Mouse (Mus musculus): ENCODE results near the gene Slit1. TPM values are rescaled to one million over a fixed set of nuclear protein-coding genes. Genes with fewer than 3 reads are reported as not detected.

Gene Slit1
- polyA plus RNA-seq, 1 experiment from 2014 or later = 18.0 TPM

GRCm38 (mm10) chr19:41660294-41660998, 83.0 kb downstream of the Slit1 start:
- 74% methylated on average over 17 of the region's 17 CpGs for WGBS
- DNase-seq (ENCODE audit: low spot score) = no peak
- Histone ChIP-seq H3K27ac (no peak overlapping the region; the same call in 1 of the 2 replicates), H3K4me1 (replicated peaks) (peaks cover 81% of the 10 kb centered on the region), H3K27me3 (ENCODE audit: insufficient read depth, poor library complexity, severe bottlenecking) (peaks cover 99% of the 10 kb centered on the region), H3K36me3 (no peaks in the 10 kb centered on the region), H3K4me3 (no peak overlapping the region), H3K9me3 (no peaks in the 10 kb centered on the region)

- no peak for DNase-seq (ENCODE audit: low spot score)
- H3K9me3 ChIP-seq = no peaks in the 10 kb centered on the region
- peaks cover 83% of the 10 kb centered on the region for H3K4me1 ChIP-seq (replicated peaks)
- peaks cover 99% of the 10 kb centered on the region for H3K27me3 ChIP-seq (ENCODE audit: insufficient read depth, poor library complexity, severe bottlenecking)
- no peak overlapping the region for H3K4me3 ChIP-seq
- WGBS = 18% methylated on average over 9 of the region's 9 CpGs
- H3K36me3 ChIP-seq = no peaks in the 10 kb centered on the region
- H3K27ac ChIP-seq = 0 out of 2 replicates have a peak overlapping the region, but pooled peaks have one; percentile 40
Observed at GRCm38 (mm10) chr19:41657446-41657845, 86.0 kb downstream of the Slit1 start.

GRCm38 (mm10) chr19:41656671-41657070, 86.8 kb downstream of the Slit1 start:
- Histone ChIP-seq H3K27ac (no peak overlapping the region), H3K27me3 (ENCODE audit: insufficient read depth, poor library complexity, severe bottlenecking) (peaks cover 95% of the 10 kb centered on the region), H3K9me3 (no peaks in the 10 kb centered on the region), H3K36me3 (no peaks in the 10 kb centered on the region), H3K4me1 (replicated peaks) (peaks cover 88% of the 10 kb centered on the region), H3K4me3 (no peak overlapping the region)
- 77% methylated on average over 14 of the region's 14 CpGs for WGBS
- DNase-seq (ENCODE audit: low spot score) = no peak

- Histone ChIP-seq H3K27ac (peak overlapping the region; percentile 70), H3K36me3 (no peaks in the 10 kb centered on the region), H3K4me3 (no peak overlapping the region), H3K4me1 (replicated peaks) (peaks cover 88% of the 10 kb centered on the region), H3K27me3 (ENCODE audit: insufficient read depth, poor library complexity, severe bottlenecking) (peaks cover 95% of the 10 kb centered on the region), H3K9me3 (no peaks in the 10 kb centered on the region)
- DNase-seq (ENCODE audit: low spot score) = peak; percentile 87
- 5% methylated on average over 9 of the region's 9 CpGs for WGBS
Observed at GRCm38 (mm10) chr19:41655970-41656369, 87.5 kb downstream of the Slit1 start.

- H3K36me3 ChIP-seq = no peaks in the 10 kb centered on the region
- H3K4me1 ChIP-seq (replicated peaks) = peaks cover 89% of the 10 kb centered on the region
- no peaks in the 10 kb centered on the region for H3K9me3 ChIP-seq
- peaks cover 95% of the 10 kb centered on the region for H3K27me3 ChIP-seq (ENCODE audit: insufficient read depth, poor library complexity, severe bottlenecking)
- H3K4me3 ChIP-seq = no peak overlapping the region
- no peak for DNase-seq (ENCODE audit: low spot score)
- WGBS = 14% methylated on average over 6 of the region's 6 CpGs
- peak overlapping the region; percentile 70 for H3K27ac ChIP-seq
Observed at GRCm38 (mm10) chr19:41655089-41655783, 88.2 kb downstream of the Slit1 start.

- Histone ChIP-seq H3K4me3 (no peak overlapping the region), H3K4me1 (replicated peaks) (peaks cover 90% of the 10 kb centered on the region), H3K9me3 (no peaks in the 10 kb centered on the region), H3K27ac (peak overlapping the region; percentile 72; the same call in 1 of the 2 replicates), H3K27me3 (ENCODE audit: insufficient read depth, poor library complexity, severe bottlenecking) (peaks cover 93% of the 10 kb centered on the region), H3K36me3 (peaks cover 15% of the 10 kb centered on the region)
- WGBS = 24% methylated on average over 10 of the region's 10 CpGs
- peak; percentile 47 for DNase-seq (ENCODE audit: low spot score)
Observed at GRCm38 (mm10) chr19:41651967-41652366, 91.5 kb downstream of the Slit1 start.

- H3K36me3 ChIP-seq = peaks cover 32% of the 10 kb centered on the region
- WGBS = 46% methylated on average over 10 of the region's 10 CpGs
- no peaks in the 10 kb centered on the region for H3K9me3 ChIP-seq
- no peak overlapping the region for H3K4me3 ChIP-seq
- no peak for DNase-seq (ENCODE audit: low spot score)
- peaks cover 78% of the 10 kb centered on the region for H3K27me3 ChIP-seq (ENCODE audit: insufficient read depth, poor library complexity, severe bottlenecking)
- H3K4me1 ChIP-seq (replicated peaks) = peaks cover 65% of the 10 kb centered on the region
- H3K27ac ChIP-seq = peak overlapping the region; percentile 50; the same call in 1 of the 2 replicates
Observed at GRCm38 (mm10) chr19:41649394-41649793, 94.1 kb downstream of the Slit1 start.

- Histone ChIP-seq H3K27ac (no peak overlapping the region), H3K36me3 (peaks cover 36% of the 10 kb centered on the region), H3K4me1 (replicated peaks) (peaks cover 42% of the 10 kb centered on the region), H3K9me3 (no peaks in the 10 kb centered on the region), H3K4me3 (no peak overlapping the region), H3K27me3 (ENCODE audit: insufficient read depth, poor library complexity, severe bottlenecking) (peaks cover 64% of the 10 kb centered on the region)
- 47% methylated on average over 16 of the region's 16 CpGs for WGBS
- peak; percentile 76 for DNase-seq (ENCODE audit: low spot score)
Observed at GRCm38 (mm10) chr19:41646947-41647631, 96.4 kb downstream of the Slit1 start.

GRCm38 (mm10) chr19:41643010-41643409, 100.5 kb downstream of the Slit1 start:
- H3K9me3 ChIP-seq = no peaks in the 10 kb centered on the region
- H3K27ac ChIP-seq = no peak overlapping the region
- H3K4me1 ChIP-seq (replicated peaks) = peaks cover 2% of the 10 kb centered on the region; the same call in 1 of the 2 replicates
- peaks cover 24% of the 10 kb centered on the region for H3K27me3 ChIP-seq (ENCODE audit: insufficient read depth, poor library complexity, severe bottlenecking)
- WGBS = 69% methylated on average over 11 of the region's 11 CpGs
- peaks cover 31% of the 10 kb centered on the region for H3K36me3 ChIP-seq
- no peak overlapping the region for H3K4me3 ChIP-seq
- no peak for DNase-seq (ENCODE audit: low spot score)

GRCm38 (mm10) chr19:41634999-41635398, 108.5 kb downstream of the Slit1 start:
- DNase-seq (ENCODE audit: low spot score) = no peak
- no peaks in the 10 kb centered on the region; the same call in 1 of the 2 replicates for H3K4me1 ChIP-seq (replicated peaks)
- H3K36me3 ChIP-seq = peaks cover 25% of the 10 kb centered on the region; the same call in 1 of the 2 replicates
- no peak overlapping the region for H3K27ac ChIP-seq
- peaks cover 20% of the 10 kb centered on the region for H3K27me3 ChIP-seq (ENCODE audit: insufficient read depth, poor library complexity, severe bottlenecking)
- 72% methylated on average over 6 of the region's 6 CpGs for WGBS
- H3K4me3 ChIP-seq = no peak overlapping the region
- H3K9me3 ChIP-seq = no peaks in the 10 kb centered on the region

GRCm38 (mm10) chr19:41634099-41634498, 109.4 kb downstream of the Slit1 start:
- no peak overlapping the region for H3K4me3 ChIP-seq
- no peak for DNase-seq (ENCODE audit: low spot score)
- peaks cover 25% of the 10 kb centered on the region; the same call in 1 of the 2 replicates for H3K36me3 ChIP-seq
- H3K4me1 ChIP-seq (replicated peaks) = no peaks in the 10 kb centered on the region; the same call in 1 of the 2 replicates
- peaks cover 20% of the 10 kb centered on the region for H3K27me3 ChIP-seq (ENCODE audit: insufficient read depth, poor library complexity, severe bottlenecking)
- H3K27ac ChIP-seq = no peak overlapping the region
- H3K9me3 ChIP-seq = no peaks in the 10 kb centered on the region
- 88% methylated on average over 10 of the region's 10 CpGs for WGBS

- WGBS = 46% methylated on average over 5 of the region's 5 CpGs
- no peak overlapping the region for H3K4me3 ChIP-seq
Observed at GRCm38 (mm10) chr19:41629532-41629931, 113.9 kb downstream of the Slit1 start.

More at GRCm38 (mm10) chr19:41629532-41629931, 113.9 kb downstream of the Slit1 start:
- Histone ChIP-seq H3K27ac (no peak overlapping the region), H3K36me3 (peaks cover 36% of the 10 kb centered on the region), H3K4me1 (replicated peaks) (0 out of 2 replicates have a peak, but pooled peaks cover 3% of the 10 kb centered on the region), H3K9me3 (0 out of 2 replicates have a peak, but pooled peaks cover 3% of the 10 kb centered on the region), H3K27me3 (ENCODE audit: insufficient read depth, poor library complexity, severe bottlenecking) (peaks cover 20% of the 10 kb centered on the region)
- peak; percentile 64 for DNase-seq (ENCODE audit: low spot score)
